Mouse (Mus musculus) thymus, postnatal 36 days (tissue): ENCODE data around the gene Vmn1r128.
"Not testable (repeated sequence)": the region's sequence is repeated elsewhere in the genome, so short reads cannot be mapped to it uniquely, and the experiment has no call there.

Experiments used
- DNase-seq, 2 experiments: peaks; one replicate each; pipeline ENCODE4 v3.0.0; 2022; ENCODE audit warnings: mixed read lengths in 2 of 2

Gene Vmn1r128

DNA sequence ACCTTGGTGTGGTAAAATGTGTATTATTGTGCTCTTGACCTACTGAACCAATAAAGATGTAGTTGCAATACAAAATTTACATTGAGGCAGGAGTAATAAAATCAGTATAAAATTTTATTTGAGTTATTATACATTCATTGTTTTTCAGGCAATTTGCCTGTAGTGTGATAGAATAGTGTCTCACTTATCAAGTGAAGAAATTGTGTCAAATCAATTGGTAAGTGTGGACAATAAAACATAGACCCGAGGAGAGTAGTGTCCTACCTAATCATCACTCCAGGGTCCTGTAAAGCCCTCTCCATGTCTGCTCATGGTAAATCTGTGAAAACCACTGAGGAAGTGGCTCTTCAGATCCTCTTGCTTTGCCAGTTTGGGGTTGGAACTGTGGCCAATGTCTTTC is at the start of gene Vmn1r128:
Vmn1r128 (plus strand) TSS at position 301 of the 400 bp plus-strand sequence.
- DNase-seq: not testable (repeated sequence)

DNA sequence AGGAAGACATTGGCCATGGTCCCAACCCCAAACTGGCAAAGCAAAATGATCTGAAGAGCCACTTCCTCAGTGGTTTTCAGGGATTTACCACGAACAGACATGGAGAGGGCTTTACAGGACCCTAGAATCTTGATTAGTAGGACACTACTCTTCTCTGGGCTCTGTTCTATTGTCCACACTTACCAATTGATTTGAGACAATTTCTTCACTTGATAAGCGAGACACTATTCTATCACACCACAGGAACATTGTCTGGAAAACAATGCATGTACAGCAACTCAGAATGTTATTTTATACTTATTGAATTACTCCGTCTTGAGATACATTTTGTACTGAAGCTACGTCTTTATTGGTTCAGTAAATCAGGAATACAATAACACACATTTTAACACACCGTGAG is 47.8 kb upstream of the Vmn1r128 start, which contains the start of gene Vmn1r126:
Vmn1r126 (minus strand) TSS at position 101 of the 400 bp plus-strand sequence.
- DNase-seq: not testable (repeated sequence)

DNA sequence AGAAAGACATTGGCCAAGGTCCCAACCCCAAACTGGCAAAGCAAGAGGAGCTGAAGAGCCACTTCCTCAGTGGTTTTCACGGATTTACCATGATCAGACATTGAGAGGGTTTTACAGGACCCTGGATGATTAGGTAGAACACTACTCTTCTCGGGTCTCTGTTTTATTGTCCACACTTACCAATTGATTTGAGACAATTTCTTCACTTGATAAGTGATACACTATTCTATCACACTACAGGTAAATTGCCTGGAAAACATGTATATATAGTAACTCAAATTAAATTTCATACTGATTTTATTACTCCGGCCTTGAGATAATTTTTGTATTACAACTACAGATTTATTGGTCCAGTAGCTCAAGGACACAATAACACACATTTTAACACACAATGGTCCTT is 29.4 kb upstream of the Vmn1r128 start, which contains the start of gene Vmn1r127:
Vmn1r127 (minus strand) TSS at position 101 of the 400 bp plus-strand sequence.
- DNase-seq: not testable (repeated sequence)

DNA sequence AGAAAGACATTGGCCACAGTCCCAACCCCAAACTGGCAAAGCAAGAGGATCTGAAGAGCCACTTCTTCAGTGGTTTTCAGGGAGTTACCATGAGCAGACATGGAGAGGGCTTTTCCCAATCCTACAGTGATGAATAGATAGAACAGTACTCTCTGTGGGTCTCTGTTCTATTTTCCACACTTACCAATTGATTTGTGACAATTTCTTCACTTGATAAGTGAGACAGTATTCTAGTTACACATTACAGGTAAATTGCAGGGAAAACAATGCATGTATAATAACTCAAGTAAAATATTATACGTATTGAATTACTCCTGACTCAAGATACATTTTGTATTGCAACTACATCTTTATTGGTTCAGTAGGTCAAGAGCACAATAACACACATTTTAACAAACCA is 12.0 kb downstream of the Vmn1r128 start, which contains the start of gene Vmn1r129:
Vmn1r129 (minus strand) TSS at position 101 of the 400 bp plus-strand sequence.
- DNase-seq: not testable (repeated sequence)
